Mouse (Mus musculus): Measurements from ENCODE around the gene Sgsm1.

Sgsm1 gene

GRCm38 (mm10) chr5:113281557-113281956 is 29.0 kb downstream of the Sgsm1 start:
- no peak for DNase-seq

GRCm38 (mm10) chr5:113280138-113280856 is 30.3 kb downstream of the Sgsm1 start:
- peak; percentile 35 for DNase-seq

- DNase-seq = no peak
Measured at GRCm38 (mm10) chr5:113275839-113276238, 34.7 kb downstream of the Sgsm1 start.

- DNase-seq = no peak
Measured at GRCm38 (mm10) chr5:113271207-113271811, 39.3 kb downstream of the Sgsm1 start.

- no peak for DNase-seq
Measured at GRCm38 (mm10) chr5:113270043-113270442, 40.5 kb downstream of the Sgsm1 start.

- DNase-seq = no peak
Measured at GRCm38 (mm10) chr5:113268246-113268645, 42.3 kb downstream of the Sgsm1 start.

- no peak for DNase-seq
Measured at GRCm38 (mm10) chr5:113265637-113266036, 44.9 kb downstream of the Sgsm1 start.

GRCm38 (mm10) chr5:113250806-113251205 is 59.8 kb downstream of the Sgsm1 start:
- no peak for DNase-seq

- DNase-seq = no peak
Measured at GRCm38 (mm10) chr5:113249263-113249930, 61.2 kb downstream of the Sgsm1 start.

- DNase-seq = no peak
Measured at GRCm38 (mm10) chr5:113230196-113230595, 80.4 kb downstream of the Sgsm1 start.

GRCm38 (mm10) chr5:113226632-113227102 is 83.9 kb downstream of the Sgsm1 start, which contains the start of gene Tmem211:
Gene Tmem211 (plus strand): TSS chr5:113226909.
- DNase-seq = peak; percentile 91

- no peak for DNase-seq
Measured at GRCm38 (mm10) chr5:113225686-113226435, 84.7 kb downstream of the Sgsm1 start.

GRCm38 (mm10) chr5:113225271-113225670 is 85.3 kb downstream of the Sgsm1 start:
- no peak for DNase-seq

GRCm38 (mm10) chr5:113223888-113224287 is 86.7 kb downstream of the Sgsm1 start:
- DNase-seq = no peak

- DNase-seq = peak; percentile 86
Measured at GRCm38 (mm10) chr5:113221147-113221865, 89.3 kb downstream of the Sgsm1 start, which contains the start of gene 2900026A02Rik. Gene 2900026A02Rik (minus strand): TSS chr5:113221236.

- no peak for DNase-seq
Measured at GRCm38 (mm10) chr5:113220383-113221146, 90.0 kb downstream of the Sgsm1 start.

- no peak for DNase-seq
Measured at GRCm38 (mm10) chr5:113219876-113220275, 90.7 kb downstream of the Sgsm1 start.

GRCm38 (mm10) chr5:113219450-113219849 is 91.1 kb downstream of the Sgsm1 start:
- DNase-seq = no peak

GRCm38 (mm10) chr5:113218617-113219235 is 91.9 kb downstream of the Sgsm1 start:
- no peak for DNase-seq

GRCm38 (mm10) chr5:113217076-113217475 is 93.5 kb downstream of the Sgsm1 start:
- DNase-seq = no peak

All from lung, postnatal 14 days (tissue).